Mouse (Mus musculus): ENCODE measurements around the gene Polr2c. TPM values are rescaled to one million over a fixed set of nuclear protein-coding genes. Genes with fewer than 3 reads are reported as not detected.

Gene Polr2c
- polyA plus RNA-seq, 1 experiment = 134 TPM

- H3K36me3 ChIP-seq (ENCODE audit: control insufficient read depth, insufficient read depth, low read length, poor library complexity, severe bottlenecking) = no peaks in the 10 kb centered on the region
- no peak overlapping the region for H3K4me3 ChIP-seq (ENCODE audit: low read depth, low read length)
- TF ChIP-seq EP300 (IDR thresholded peaks at IDR 0.05; ENCODE audit: insufficient read depth, low read depth, low read length) = peak; percentile 85
- no peak for TF ChIP-seq CTCF (IDR thresholded peaks at IDR 0.05; ENCODE audit: low read depth, low read length)
- TF ChIP-seq POLR2A (IDR thresholded peaks at IDR 0.05; ENCODE audit: insufficient read depth, low read length) = no peak
- H3K27ac ChIP-seq (ENCODE audit: insufficient read depth, low read length) = peak overlapping the region; percentile 76
- peaks cover 3% of the 10 kb centered on the region for H3K4me1 ChIP-seq (ENCODE audit: control insufficient read depth, insufficient read depth, low read length)
- 0 out of 2 replicates have a peak overlapping the region, but pooled peaks have one; percentile 5 for H3K9ac ChIP-seq (ENCODE audit: low read depth, poor library complexity, severe bottlenecking)
- H3K27me3 ChIP-seq (ENCODE audit: control insufficient read depth, insufficient read depth, low read length, poor library complexity, severe bottlenecking) = no peaks in the 10 kb centered on the region
- no peaks in the 10 kb centered on the region for H3K9me3 ChIP-seq (replicated peaks; ENCODE audit: control insufficient read depth, insufficient read depth, low read length, poor library complexity, severe bottlenecking)
Measured at GRCm38 (mm10) chr8:94922602-94923001, 65.4 kb downstream of the Polr2c start.

Other genes starting within 250 kb of the Polr2c start
- gene Arl2bp, start 190.8 kb upstream of the Polr2c start, polyA plus RNA-seq (2011; ENCODE audit: insufficient read depth, insufficient read length, low read depth, missing spikeins) = 42.4 and 45.3 TPM in 2 replicates
- 1.2 TPM in 1 of 2 replicates, not detected in the other for gene Pllp, start 161.2 kb upstream of the Polr2c start, polyA plus RNA-seq (2011; ENCODE audit: insufficient read depth, insufficient read length, low read depth, missing spikeins)
- gene Ccl22, start 111.9 kb upstream of the Polr2c start, polyA plus RNA-seq (2011; ENCODE audit: insufficient read depth, insufficient read length, low read depth, missing spikeins) = not detected in 2 replicates
- gene Cx3cl1, start 85.4 kb upstream of the Polr2c start, polyA plus RNA-seq (2011; ENCODE audit: insufficient read depth, insufficient read length, low read depth, missing spikeins) = 3.2 and 3.4 TPM in 2 replicates
- gene Ccl17, start 47.0 kb upstream of the Polr2c start, polyA plus RNA-seq (2011; ENCODE audit: insufficient read depth, insufficient read length, low read depth, missing spikeins) = not detected in 2 replicates
- gene Coq9, start 19.1 kb upstream of the Polr2c start, polyA plus RNA-seq (2011; ENCODE audit: insufficient read depth, insufficient read length, low read depth, missing spikeins) = 36.0 and 47.5 TPM in 2 replicates
- gene Ciapin1, start 19.1 kb upstream of the Polr2c start, polyA plus RNA-seq (2011; ENCODE audit: insufficient read depth, insufficient read length, low read depth, missing spikeins) = 65.2 and 75.8 TPM in 2 replicates
- 3.9 and 4.4 TPM in 2 replicates for gene Dok4, start 18.9 kb downstream of the Polr2c start, polyA plus RNA-seq (2011; ENCODE audit: insufficient read depth, insufficient read length, low read depth, missing spikeins)
- 5.1 and 5.4 TPM in 2 replicates for gene Ccdc102a, start 60.6 kb downstream of the Polr2c start, polyA plus RNA-seq (2011; ENCODE audit: insufficient read depth, insufficient read length, low read depth, missing spikeins)
- gene Adgrg5, start 66.2 kb downstream of the Polr2c start, polyA plus RNA-seq (2011; ENCODE audit: insufficient read depth, insufficient read length, low read depth, missing spikeins) = 1.0 and 2.6 TPM in 2 replicates
- 11.4 and 13.8 TPM in 2 replicates for gene Adgrg1, start 117.3 kb downstream of the Polr2c start, polyA plus RNA-seq (2011; ENCODE audit: insufficient read depth, insufficient read length, low read depth, missing spikeins)
- 0.27 TPM in 1 of 2 replicates, not detected in the other for gene Adgrg3, start 160.2 kb downstream of the Polr2c start, polyA plus RNA-seq (2011; ENCODE audit: insufficient read depth, insufficient read length, low read depth, missing spikeins)
- gene Drc7, start 197.7 kb downstream of the Polr2c start, polyA plus RNA-seq (2011; ENCODE audit: insufficient read depth, insufficient read length, low read depth, missing spikeins) = 0.62 and 0.64 TPM in 2 replicates
- gene Katnb1, start 223.7 kb downstream of the Polr2c start, polyA plus RNA-seq (2011; ENCODE audit: insufficient read depth, insufficient read length, low read depth, missing spikeins) = 15.9 and 16.1 TPM in 2 replicates